Mouse (Mus musculus): Measurements from ENCODE around the gene Lrrc47. TPM values are rescaled to one million over a fixed set of nuclear protein-coding genes. Genes with fewer than 3 reads are reported as not detected.

Lrrc47 gene
- polyA plus RNA-seq, 2 experiments, result 12.3 to 49.2 TPM

DNA sequence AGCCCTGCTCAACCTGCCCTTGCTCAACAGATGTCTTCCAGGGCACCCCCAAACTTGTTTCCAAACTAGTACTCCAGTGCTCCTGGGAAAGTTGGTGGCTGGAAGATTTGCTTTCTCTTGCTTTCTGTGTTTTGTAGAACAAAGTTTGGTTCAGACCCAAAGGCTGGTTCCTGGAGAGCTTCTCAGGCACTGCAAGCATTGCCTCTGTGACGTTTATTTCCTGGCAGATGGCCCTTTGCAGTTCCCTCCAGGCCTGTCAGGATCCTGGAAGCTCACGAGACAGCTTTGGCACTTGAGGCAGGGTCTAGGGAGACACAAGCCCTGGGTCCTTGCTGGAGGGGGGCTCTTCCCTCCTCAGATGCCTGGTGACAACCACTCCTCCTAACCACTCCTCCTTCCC is 45.1 kb downstream of the Lrrc47 start:
- WGBS, result 43% methylated on average over 2 of the region's 2 CpGs

DNA sequence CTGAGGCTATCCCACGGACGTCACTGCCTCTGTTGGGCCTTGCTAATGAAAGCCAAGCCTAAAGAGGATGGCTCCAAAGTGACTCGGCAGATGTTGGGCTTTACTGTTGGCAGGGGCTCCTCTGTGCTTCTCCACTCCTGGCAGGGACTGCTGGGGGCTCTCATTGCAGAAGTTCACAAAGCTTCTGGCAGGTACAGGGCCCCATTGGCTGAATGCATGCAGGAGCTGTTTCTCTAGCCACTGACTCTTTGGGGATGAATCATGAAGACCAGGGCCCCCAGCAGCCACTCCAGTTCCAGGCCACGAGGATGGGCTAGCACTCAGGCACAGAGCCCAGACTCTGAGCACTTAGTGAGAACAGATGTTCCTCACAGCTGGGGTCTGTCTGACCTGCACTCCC is 46.2 kb downstream of the Lrrc47 start:
- no peak for TF ChIP-seq POLR2A (IDR thresholded peaks at IDR 0.05; ENCODE audit: borderline replicate concordance, extremely low read depth, insufficient read depth, insufficient read length)
- H3K4me1 ChIP-seq (ENCODE audit: control insufficient read depth, insufficient read depth, low read length), result 0 out of 2 replicates have a peak, but pooled peaks cover 2% of the 10 kb centered on the region
- H3K4me3 ChIP-seq (replicated peaks; ENCODE audit: low read length), result no peak overlapping the region
- DNase-seq (ENCODE audit: low spot score), result peak; percentile 56
- no peaks in the 10 kb centered on the region for H3K27me3 ChIP-seq (ENCODE audit: control insufficient read depth, insufficient read depth, low read length)
- peak; percentile 41; the same call in 1 of the 2 replicates for ATAC-seq (ENCODE audit: low FRiP score, low read depth)
- H3K4me2 ChIP-seq (replicated peaks; ENCODE audit: low read depth, low read length, severe bottlenecking), result no peak overlapping the region
- WGBS, result 55% methylated on average over 4 of the region's 4 CpGs
- no peak overlapping the region for H3K27ac ChIP-seq (replicated peaks; ENCODE audit: low read depth, low read length)
- no peak overlapping the region for H3K9ac ChIP-seq (ENCODE audit: low read depth, low read length, severe bottlenecking)
- H3K9me3 ChIP-seq (ENCODE audit: control insufficient read depth, low read length), result no peaks in the 10 kb centered on the region
- H3K36me3 ChIP-seq (ENCODE audit: control insufficient read depth, insufficient read depth, low read length), result no peaks in the 10 kb centered on the region

More for the DNA sequence above, 45.1 kb downstream of the Lrrc47 start:
- H3K4me2 ChIP-seq (replicated peaks; ENCODE audit: low read depth, low read length, severe bottlenecking), result no peak overlapping the region
- no peak overlapping the region for H3K4me3 ChIP-seq (replicated peaks; ENCODE audit: low read length)
- no peak overlapping the region for H3K27ac ChIP-seq (replicated peaks; ENCODE audit: low read depth, low read length)
- TF ChIP-seq POLR2A (IDR thresholded peaks at IDR 0.05; ENCODE audit: borderline replicate concordance, extremely low read depth, insufficient read depth, insufficient read length), result no peak
- H3K4me1 ChIP-seq (ENCODE audit: control insufficient read depth, insufficient read depth, low read length), result 0 out of 2 replicates have a peak, but pooled peaks cover 2% of the 10 kb centered on the region
- H3K27me3 ChIP-seq (ENCODE audit: control insufficient read depth, insufficient read depth, low read length), result no peaks in the 10 kb centered on the region
- ATAC-seq (ENCODE audit: low FRiP score, low read depth), result no peak
- H3K36me3 ChIP-seq (ENCODE audit: control insufficient read depth, insufficient read depth, low read length), result no peaks in the 10 kb centered on the region
- no peaks in the 10 kb centered on the region for H3K9me3 ChIP-seq (ENCODE audit: control insufficient read depth, low read length)
- no peak overlapping the region for H3K9ac ChIP-seq (ENCODE audit: low read depth, low read length, severe bottlenecking)
- no peak for DNase-seq (ENCODE audit: low spot score)

DNA sequence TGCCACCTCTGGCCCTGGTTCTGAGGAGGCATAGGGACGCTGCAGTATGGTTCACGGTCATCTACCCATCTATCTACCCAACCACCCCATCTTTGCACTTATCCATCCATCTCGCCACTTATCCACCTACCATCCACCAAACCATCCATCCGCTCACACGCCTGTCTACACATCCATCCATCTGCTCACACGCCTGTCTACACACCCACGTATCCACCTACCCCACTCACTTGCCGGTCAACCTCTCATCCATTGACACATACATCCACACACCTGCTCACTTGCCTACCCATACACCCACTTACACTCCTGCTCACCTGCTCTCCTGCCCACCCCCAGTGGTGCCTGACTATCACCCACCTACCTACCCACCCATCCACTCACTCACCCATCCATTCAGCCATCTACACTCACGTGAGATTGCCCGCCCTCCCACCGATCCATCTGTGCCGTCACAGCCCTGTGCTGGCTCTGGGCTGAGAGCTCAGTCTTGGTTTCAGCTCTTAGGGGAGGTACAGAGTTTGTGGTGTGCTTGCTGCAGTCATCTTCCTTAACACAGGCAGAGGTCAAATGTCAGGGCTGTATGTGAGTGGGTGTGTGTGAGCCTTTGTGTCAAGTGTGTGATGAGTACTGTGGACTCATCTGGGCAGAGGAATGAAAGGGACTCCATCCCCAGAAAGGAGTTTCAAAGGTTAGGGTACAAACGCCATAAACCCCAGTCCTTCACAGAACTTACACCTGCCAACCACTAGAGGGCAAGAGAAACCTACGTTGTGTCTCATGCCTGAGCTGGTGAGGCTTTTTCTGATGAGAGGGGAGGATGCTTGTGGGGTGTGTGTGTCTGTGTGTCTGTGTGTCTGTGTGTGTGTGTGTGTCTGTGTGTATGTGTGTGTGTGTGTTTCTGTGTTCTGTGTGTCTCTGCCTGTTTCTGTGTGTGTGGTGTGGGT is 53.6 kb downstream of the Lrrc47 start:
- Histone ChIP-seq H3K4me3 (replicated peaks; ENCODE audit: low read length) (no peak overlapping the region), H3K27me3 (ENCODE audit: control insufficient read depth, insufficient read depth, low read length) (no peaks in the 10 kb centered on the region), H3K9me3 (ENCODE audit: control insufficient read depth, low read length) (no peaks in the 10 kb centered on the region), H3K36me3 (ENCODE audit: control insufficient read depth, insufficient read depth, low read length) (no peaks in the 10 kb centered on the region), H3K4me1 (ENCODE audit: control insufficient read depth, insufficient read depth, low read length) (no peaks in the 10 kb centered on the region), H3K9ac (ENCODE audit: low read depth, low read length, severe bottlenecking) (0 out of 2 replicates have a peak overlapping the region, but pooled peaks have one; percentile 25), H3K4me2 (replicated peaks; ENCODE audit: low read depth, low read length, severe bottlenecking) (no peak overlapping the region), H3K27ac (replicated peaks; ENCODE audit: low read depth, low read length) (no peak overlapping the region)
- DNase-seq (ENCODE audit: low spot score) (no peak), ATAC-seq (ENCODE audit: low FRiP score, low read depth) (peak; percentile 76; the same call in 1 of the 2 replicates)
- WGBS, result 62% methylated on average over 14 of the region's 14 CpGs
- TF ChIP-seq POLR2A (IDR thresholded peaks at IDR 0.05; ENCODE audit: borderline replicate concordance, extremely low read depth, insufficient read depth, insufficient read length), result no peak

DNA sequence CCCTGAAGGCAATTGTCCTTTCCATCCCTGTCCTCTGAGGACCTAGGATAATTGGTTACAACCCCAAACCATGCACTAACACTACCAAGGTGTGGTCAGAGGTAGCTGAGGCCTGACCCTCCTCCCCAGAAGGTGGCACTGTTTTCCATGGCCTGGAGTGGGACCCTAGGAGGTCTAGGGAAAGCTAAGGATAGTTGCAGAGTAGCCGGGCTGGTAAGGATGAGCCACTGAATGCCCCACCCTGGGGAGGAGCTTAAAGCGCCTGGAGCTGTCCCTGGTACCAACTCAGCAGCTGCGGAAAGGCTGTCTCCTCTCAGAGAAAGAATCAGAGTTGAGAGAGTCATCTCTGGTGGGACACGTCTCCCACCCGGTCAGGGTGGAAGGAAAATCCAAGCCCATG is 59.4 kb downstream of the Lrrc47 start:
- H3K4me3 ChIP-seq (replicated peaks; ENCODE audit: low read length), result no peak overlapping the region
- no peak overlapping the region for H3K9ac ChIP-seq (ENCODE audit: low read depth, low read length, severe bottlenecking)
- H3K36me3 ChIP-seq (ENCODE audit: control insufficient read depth, insufficient read depth, low read length), result no peaks in the 10 kb centered on the region
- H3K27me3 ChIP-seq (ENCODE audit: control insufficient read depth, insufficient read depth, low read length), result peaks cover 16% of the 10 kb centered on the region
- H3K4me2 ChIP-seq (replicated peaks; ENCODE audit: low read depth, low read length, severe bottlenecking), result no peak overlapping the region
- H3K9me3 ChIP-seq (ENCODE audit: control insufficient read depth, low read length), result no peaks in the 10 kb centered on the region
- no peaks in the 10 kb centered on the region for H3K4me1 ChIP-seq (ENCODE audit: control insufficient read depth, insufficient read depth, low read length)
- ATAC-seq (ENCODE audit: low FRiP score, low read depth) (no peak), DNase-seq (ENCODE audit: low spot score) (peak; percentile 75)
- WGBS, result 2% methylated on average over 5 of the region's 5 CpGs
- H3K27ac ChIP-seq (replicated peaks; ENCODE audit: low read depth, low read length), result no peak overlapping the region
- TF ChIP-seq POLR2A (IDR thresholded peaks at IDR 0.05; ENCODE audit: borderline replicate concordance, extremely low read depth, insufficient read depth, insufficient read length), result no peak

Other genes with a start within 250 kb of the Lrrc47 start
- gene A430005L14Rik, start 54.5 kb upstream of the Lrrc47 start, polyA plus RNA-seq (2012; rRNA removed), result 43.5 and 44.4 TPM in 2 replicates
- gene A430005L14Rik, start 54.5 kb upstream of the Lrrc47 start, polyA plus RNA-seq (2014; fragmentation: Nextera tagmentation; extraction: Ambion mirVana), result 70.8 and 71.6 TPM in 2 replicates
- 28.8 and 39.6 TPM in 2 replicates for gene Dffb, start 36.6 kb upstream of the Lrrc47 start, polyA plus RNA-seq (2012; rRNA removed)
- 10.5 and 12.0 TPM in 2 replicates for gene Dffb, start 36.6 kb upstream of the Lrrc47 start, polyA plus RNA-seq (2014; fragmentation: Nextera tagmentation; extraction: Ambion mirVana)
- gene Cep104, start 36.5 kb upstream of the Lrrc47 start, polyA plus RNA-seq (2012; rRNA removed), result 13.3 and 14.0 TPM in 2 replicates
- 13.9 and 18.0 TPM in 2 replicates for gene Cep104, start 36.5 kb upstream of the Lrrc47 start, polyA plus RNA-seq (2014; fragmentation: Nextera tagmentation; extraction: Ambion mirVana)
- 22.4 and 23.9 TPM in 2 replicates for gene Smim1, start 14.5 kb downstream of the Lrrc47 start, polyA plus RNA-seq (2012; rRNA removed)
- 20.6 and 20.7 TPM in 2 replicates for gene Smim1, start 14.5 kb downstream of the Lrrc47 start, polyA plus RNA-seq (2014; fragmentation: Nextera tagmentation; extraction: Ambion mirVana)
- not detected in 2 replicates for gene Ccdc27, start 30.9 kb downstream of the Lrrc47 start, polyA plus RNA-seq (2012; rRNA removed)
- gene Ccdc27, start 30.9 kb downstream of the Lrrc47 start, polyA plus RNA-seq (2014; fragmentation: Nextera tagmentation; extraction: Ambion mirVana), result 0.10 TPM in 1 of 2 replicates, not detected in the other
- 2.2 TPM in 2 replicates for gene Trp73, start 128.5 kb downstream of the Lrrc47 start, polyA plus RNA-seq (2012; rRNA removed)
- 2.6 and 2.9 TPM in 2 replicates for gene Trp73, start 128.5 kb downstream of the Lrrc47 start, polyA plus RNA-seq (2014; fragmentation: Nextera tagmentation; extraction: Ambion mirVana)
- gene Wrap73, start 130.6 kb downstream of the Lrrc47 start, polyA plus RNA-seq (2012; rRNA removed), result 37.9 and 47.7 TPM in 2 replicates
- 38.2 and 45.3 TPM in 2 replicates for gene Wrap73, start 130.6 kb downstream of the Lrrc47 start, polyA plus RNA-seq (2014; fragmentation: Nextera tagmentation; extraction: Ambion mirVana)
- gene Tprgl, start 148.9 kb downstream of the Lrrc47 start, polyA plus RNA-seq (2012; rRNA removed), result 95.7 and 106 TPM in 2 replicates
- gene Tprgl, start 148.9 kb downstream of the Lrrc47 start, polyA plus RNA-seq (2014; fragmentation: Nextera tagmentation; extraction: Ambion mirVana), result 156 and 157 TPM in 2 replicates
- gene Megf6, start 159.0 kb downstream of the Lrrc47 start, polyA plus RNA-seq (2012; rRNA removed), result 81.1 and 107 TPM in 2 replicates
- 99.9 and 103 TPM in 2 replicates for gene Megf6, start 159.0 kb downstream of the Lrrc47 start, polyA plus RNA-seq (2014; fragmentation: Nextera tagmentation; extraction: Ambion mirVana)

Data from limb, embryonic 14.5 days (tissue).